Mouse (Mus musculus) adipose tissue, adult 10 weeks (tissue): Measurements from ENCODE around the gene Gad1. TPM values are rescaled to one million over a fixed set of nuclear protein-coding genes. Genes with fewer than 3 reads are reported as not detected.

ENCODE experiments used
- polyA plus RNA-seq: library from polyadenylated mRNA; stranded (reverse); fragments of 350-450 nt; fragmentation: Illumina TruSeq; extraction: RNeasy Lipid Tissue Mini Kit (QIAGEN cat#74804); gene quantifications from one replicate; pipeline ENCODE4 v1.2.3, GENCODE M21; 2014; ENCODE audit warnings: low read depth, low replicate concordance

Gad1 gene
- 1.1 TPM for polyA plus RNA-seq

DNA sequence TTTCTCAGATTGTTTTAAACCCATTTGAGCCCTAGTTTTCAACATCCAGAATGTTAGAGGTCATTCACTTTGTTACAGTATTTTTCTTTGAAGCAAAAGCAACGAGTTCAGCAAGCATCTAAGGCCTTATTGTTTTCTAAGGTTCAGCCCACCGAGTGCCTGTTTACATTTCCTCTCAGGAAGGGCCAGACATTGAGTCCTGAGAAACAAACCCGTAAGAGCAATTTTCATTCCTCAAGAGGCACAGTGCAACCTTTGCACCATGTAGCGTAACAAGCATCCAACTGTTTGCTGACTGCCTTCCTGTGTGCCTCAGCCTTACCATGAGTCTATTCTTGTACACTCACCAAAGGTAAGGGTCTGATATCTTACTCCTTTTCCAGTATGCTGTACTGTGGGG lies at the start of gene Gad1:
Gad1 (plus strand) TSS at position 301 of the 400 bp plus-strand sequence.

DNA sequence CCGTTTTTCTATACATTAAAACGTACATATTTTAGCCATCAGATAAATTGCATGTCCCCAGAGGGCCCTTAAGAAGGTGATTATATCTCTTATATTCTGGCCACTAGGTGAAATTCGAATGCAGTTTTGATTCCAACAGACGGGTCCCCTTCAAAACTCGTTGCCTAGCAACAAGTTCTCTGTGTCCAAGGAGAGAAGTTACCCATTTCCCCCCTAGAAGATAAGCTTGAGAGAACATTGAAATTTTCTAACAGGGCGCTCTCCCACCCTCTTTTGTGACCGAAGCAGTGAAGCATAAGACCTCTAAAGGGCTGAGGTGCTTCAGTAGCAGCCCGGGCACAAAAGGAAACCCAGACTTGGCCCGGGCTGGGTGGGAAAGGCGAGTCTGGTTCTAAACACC lies 44.4 kb upstream of the Gad1 start, which contains the start of gene Erich2:
Erich2 (plus strand) TSS at position 324 of the 400 bp plus-strand sequence.

Other genes with a start within 250 kb of the Gad1 start
- gene Sp5, start 78.1 kb upstream of the Gad1 start, polyA plus RNA-seq: 1.8 TPM
- gene Erich2, start 44.3 kb upstream of the Gad1 start, polyA plus RNA-seq: 6.5 TPM
- 123 TPM for gene Gorasp2, start 108.5 kb downstream of the Gad1 start, polyA plus RNA-seq
- gene Gm26558, start 109.0 kb downstream of the Gad1 start, polyA plus RNA-seq: not detected